Mouse (Mus musculus): ENCODE results near the gene Mms22l.

DNA sequence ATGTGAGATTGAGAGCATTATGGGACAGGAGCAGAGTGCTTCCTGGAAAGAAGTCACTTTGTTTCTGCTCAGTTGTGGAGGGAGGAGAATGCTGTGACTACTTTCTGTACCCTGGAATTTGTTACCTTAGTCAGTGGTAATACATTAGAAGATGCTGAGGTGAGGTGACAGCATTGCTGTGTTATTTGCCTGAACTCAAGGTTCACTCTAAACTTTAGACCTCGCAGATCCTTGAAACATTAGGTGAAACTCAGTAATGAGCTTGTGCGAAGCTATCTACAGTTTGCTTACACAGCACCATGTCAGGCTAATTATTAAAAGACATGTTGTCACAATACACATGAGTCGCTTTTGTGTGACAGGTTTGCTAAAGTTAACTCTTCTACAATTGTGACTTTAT, 47.2 kb downstream of the Mms22l start:
- no peak for TF ChIP-seq CTCF (IDR thresholded peaks at IDR 0.05)
- TF ChIP-seq EP300 (IDR thresholded peaks at IDR 0.05): no peak

Data from lung, postnatal 0 days (tissue).